Mouse (Mus musculus) neural tube, embryonic 10.5 days (tissue): ENCODE measurements around the gene Olfr788.

ENCODE experiments used
- DNase-seq: peaks from one replicate; pipeline ENCODE4 v3.0.0-alpha.2; 2017; ENCODE audit warnings: low spot score; ENCODE audit errors: extremely low spot score

Gene Olfr788

GRCm38 (mm10) chr10:129470698-129471097 lies at the start of gene Olfr788:
Gene Olfr788, plus strand, starts transcription at chr10:129470998.
- DNase-seq, result no peak

GRCm38 (mm10) chr10:129427006-129427405 lies 43.8 kb upstream of the Olfr788 start, which contains the start of gene Olfr786:
Gene Olfr786, plus strand, starts transcription at chr10:129427306.
- DNase-seq, result no peak

GRCm38 (mm10) chr10:129461562-129461961 lies 9.2 kb upstream of the Olfr788 start, which contains the start of gene Olfr787:
Gene Olfr787, plus strand, starts transcription at chr10:129461862.
- DNase-seq, result no peak

- no peak for DNase-seq
Measured at GRCm38 (mm10) chr10:129473256-129473655, 2.5 kb downstream of the Olfr788 start.

- no peak for DNase-seq
Measured at GRCm38 (mm10) chr10:129473723-129474122, 2.9 kb downstream of the Olfr788 start.

GRCm38 (mm10) chr10:129484452-129484851 lies 13.7 kb downstream of the Olfr788 start, which contains the start of gene Olfr789:
Gene Olfr789, plus strand, starts transcription at chr10:129484752.
- no peak for DNase-seq

- no peak for DNase-seq
Measured at GRCm38 (mm10) chr10:129490101-129490500, 19.3 kb downstream of the Olfr788 start.

GRCm38 (mm10) chr10:129498192-129498591 lies 27.4 kb downstream of the Olfr788 start, which contains the start of gene Olfr790:
Gene Olfr790, plus strand, starts transcription at chr10:129498492.
- no peak for DNase-seq

- DNase-seq, result no peak
Measured at GRCm38 (mm10) chr10:129521492-129521891, 50.7 kb downstream of the Olfr788 start, which contains the start of gene Olfr791. Gene Olfr791, plus strand, starts transcription at chr10:129521792.
